Mouse (Mus musculus): ENCODE results near the gene Bcl7c.

Gene Bcl7c

GRCm38 (mm10) chr7:127685304-127686018 is 23.3 kb downstream of the Bcl7c start:
- peak in 1 of 2 experiments; percentile 33 for DNase-seq (ENCODE audit: low spot score in 2 of 2)

- DNase-seq (ENCODE audit: low spot score in 2 of 2) = no peak
These were observed 26.7 kb downstream of the Bcl7c start for GRCm38 (mm10) chr7:127681888-127682553.

- DNase-seq (ENCODE audit: low spot score in 2 of 2) = no peak
These were observed 28.2 kb downstream of the Bcl7c start for GRCm38 (mm10) chr7:127680541-127680940.

GRCm38 (mm10) chr7:127678811-127679210 is 29.9 kb downstream of the Bcl7c start:
- DNase-seq (ENCODE audit: low spot score in 2 of 2) = no peak

DNA sequence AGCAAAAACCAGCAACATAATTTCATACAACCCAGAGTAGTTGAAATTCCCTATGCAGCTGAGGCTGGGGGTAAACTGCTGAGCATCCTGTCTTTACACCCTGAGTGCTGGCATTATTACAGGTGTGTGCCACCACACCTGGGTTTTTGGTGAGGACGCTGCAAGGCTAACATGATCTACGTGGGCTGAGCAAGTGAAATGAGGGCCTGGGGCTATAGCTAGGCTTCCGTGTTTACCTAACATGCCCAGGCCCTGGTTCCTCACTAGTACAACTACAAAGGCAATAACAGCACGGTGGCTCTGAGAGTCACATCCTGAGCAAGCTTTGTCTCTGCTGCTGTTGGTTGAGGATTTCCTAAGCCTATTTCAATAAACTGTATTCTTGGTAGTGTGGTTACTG is 31.1 kb downstream of the Bcl7c start:
- no peak for DNase-seq (ENCODE audit: low spot score in 2 of 2)

GRCm38 (mm10) chr7:127677077-127677476 is 31.7 kb downstream of the Bcl7c start:
- peak in 1 of 2 experiments; percentile 21 for DNase-seq (ENCODE audit: low spot score in 2 of 2)

DNA sequence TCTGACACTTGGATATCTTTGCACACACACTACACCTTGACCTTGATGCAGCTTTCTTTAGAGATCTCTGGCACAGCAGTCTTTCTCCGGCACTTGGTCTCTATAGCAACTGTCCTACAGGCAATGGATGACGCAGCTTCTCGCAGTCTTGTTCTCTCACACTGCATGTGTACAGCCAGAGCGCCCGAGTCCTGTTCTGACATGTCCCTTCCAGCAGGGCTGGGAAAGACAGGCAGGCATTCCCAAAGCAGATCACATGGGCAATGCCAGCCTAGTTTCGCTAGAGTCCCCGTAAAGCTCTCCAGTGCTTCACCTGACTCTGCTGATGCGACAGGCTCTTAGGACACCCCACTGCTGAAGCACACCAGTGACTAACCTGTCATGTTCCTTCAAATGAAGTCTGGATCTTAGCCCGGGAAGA is 33.3 kb downstream of the Bcl7c start:
- DNase-seq (ENCODE audit: low spot score in 2 of 2) = peak; percentile 34 to 61

DNA sequence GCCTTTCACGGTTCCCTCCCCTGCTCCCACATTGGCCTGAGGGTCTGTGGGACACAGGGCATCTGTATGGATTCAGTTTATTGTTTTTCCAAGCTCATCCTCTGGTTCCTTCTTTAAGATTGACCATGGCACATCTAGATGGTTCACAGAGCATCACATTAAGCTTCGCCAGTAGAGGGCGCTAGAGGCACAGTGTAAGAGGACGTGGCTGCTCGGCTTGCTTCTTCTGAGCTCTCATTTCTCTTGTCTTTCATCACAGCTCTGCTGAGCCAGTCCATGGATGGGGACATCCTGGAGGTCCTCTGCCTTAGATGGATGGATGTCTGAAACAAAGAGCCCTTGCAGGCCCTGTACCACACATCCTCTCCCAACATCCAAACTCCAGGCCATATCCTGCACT is 33.8 kb downstream of the Bcl7c start:
- peak; percentile 92 to 93 for DNase-seq (ENCODE audit: low spot score in 2 of 2)

GRCm38 (mm10) chr7:127672776-127673175 is 36.0 kb downstream of the Bcl7c start:
- DNase-seq (ENCODE audit: low spot score in 2 of 2) = no peak

DNA sequence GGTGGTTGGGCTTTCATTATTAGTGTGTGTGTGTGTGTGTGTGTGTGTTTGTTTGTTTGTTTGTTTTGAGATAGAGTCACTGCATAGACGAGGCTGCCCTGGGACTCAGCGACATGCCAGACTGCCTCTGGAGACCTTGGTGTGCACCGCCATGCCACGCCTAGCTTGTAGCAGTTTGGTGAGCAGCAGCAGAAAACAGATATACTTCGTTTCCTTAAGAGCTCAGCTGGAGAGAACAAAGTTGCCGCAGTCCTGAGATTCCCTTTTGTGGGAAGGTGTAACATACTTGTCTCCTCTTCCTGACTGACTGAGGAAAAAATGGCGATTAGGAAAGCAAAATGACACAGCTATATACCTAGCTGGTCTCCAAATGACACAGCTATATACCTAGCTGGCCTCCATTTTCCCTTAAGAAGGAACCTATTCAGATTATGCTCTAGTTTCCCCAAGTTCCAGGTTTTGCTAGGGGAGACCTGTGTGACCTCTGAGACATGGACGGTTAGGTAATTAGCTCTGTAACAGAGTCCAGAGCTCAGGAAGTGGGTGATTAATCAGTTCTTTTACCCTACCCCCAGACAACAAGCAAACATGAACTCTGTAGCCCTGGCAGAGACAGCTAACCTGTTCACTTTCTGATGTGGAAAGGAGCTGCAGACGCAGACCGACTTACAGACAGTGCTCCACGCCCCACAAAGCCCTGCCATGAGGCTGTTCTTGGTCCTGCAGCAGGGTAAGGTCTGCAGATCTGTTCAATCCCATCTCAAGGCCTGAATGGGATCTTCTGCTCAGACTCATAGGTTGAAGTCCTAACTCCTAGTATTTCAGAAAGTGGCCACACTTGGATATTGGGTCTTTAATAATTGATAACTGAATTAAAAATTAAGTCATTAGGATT is 36.6 kb downstream of the Bcl7c start:
- no peak for DNase-seq (ENCODE audit: low spot score in 2 of 2)

DNA sequence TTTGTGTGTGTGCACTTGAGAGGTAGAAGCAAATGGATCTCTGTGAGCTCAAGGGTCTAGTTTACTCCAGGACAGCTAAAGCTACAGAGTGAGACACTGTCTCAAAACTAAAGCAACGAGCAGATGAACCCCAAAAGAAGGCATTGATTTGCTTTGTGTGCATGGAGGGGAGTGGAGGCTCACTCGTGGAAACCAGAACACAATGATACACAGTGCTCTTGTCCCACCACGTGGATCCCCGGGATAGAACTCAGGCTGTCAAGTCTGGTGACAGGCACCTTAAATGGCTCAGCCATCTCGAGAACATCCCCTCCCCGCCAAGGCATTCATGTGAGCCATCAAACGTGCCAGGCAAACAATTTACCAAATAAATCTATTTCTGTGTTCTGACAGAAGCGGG is 41.6 kb downstream of the Bcl7c start:
- no peak for DNase-seq (ENCODE audit: low spot score in 2 of 2)

DNA sequence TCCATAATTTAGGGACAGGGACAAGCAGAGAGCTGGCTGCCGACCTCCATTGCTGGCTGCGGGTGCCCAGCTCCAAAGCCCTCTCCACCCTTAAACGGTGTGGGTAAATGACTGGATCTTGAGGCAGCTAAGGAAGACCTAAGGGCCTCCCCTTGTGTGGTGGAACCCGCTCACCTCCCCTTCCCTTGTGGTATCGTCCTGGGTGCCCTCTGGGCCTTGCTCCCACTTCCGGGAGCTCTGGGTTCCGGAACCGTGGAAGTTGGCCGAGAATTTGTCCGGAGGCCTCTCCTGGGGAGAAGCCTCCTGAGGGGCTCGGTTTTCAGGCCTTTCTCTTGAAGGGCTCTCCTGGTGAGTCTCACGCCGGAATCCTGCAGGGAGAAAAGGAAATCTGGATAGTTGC is 42.1 kb downstream of the Bcl7c start:
- no peak for DNase-seq (ENCODE audit: low spot score in 2 of 2)

DNA sequence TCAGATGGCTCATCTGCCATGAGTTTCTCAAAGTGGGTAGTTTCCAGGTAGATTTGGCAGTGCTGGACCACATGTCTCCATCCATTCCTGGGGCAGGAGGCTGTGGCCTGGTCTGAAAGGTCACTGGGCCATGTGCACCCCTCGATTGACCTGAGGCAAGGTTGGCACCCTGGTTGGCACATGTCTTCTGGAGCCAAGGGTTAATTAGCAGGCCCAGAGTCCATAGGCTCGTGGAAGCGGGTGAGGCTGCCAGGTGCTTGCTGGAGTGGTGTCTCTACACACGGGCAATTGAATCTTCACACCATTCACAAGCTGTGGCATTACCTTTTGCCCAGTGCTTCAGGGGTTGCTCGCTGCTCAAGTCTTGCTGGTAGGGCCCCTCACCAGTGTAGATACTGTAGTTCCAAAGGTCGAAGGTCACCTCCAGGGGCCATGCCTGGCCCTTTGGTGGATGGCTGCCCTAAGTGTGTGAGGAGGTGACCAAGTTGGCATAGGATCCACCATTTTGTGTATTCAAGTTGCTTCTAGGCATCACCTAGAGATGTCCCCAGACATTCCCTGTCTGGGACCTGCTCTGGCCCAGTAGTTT is 42.6 kb downstream of the Bcl7c start:
- DNase-seq (ENCODE audit: low spot score in 2 of 2) = no peak

- no peak for DNase-seq (ENCODE audit: low spot score in 2 of 2)
These were observed 45.8 kb downstream of the Bcl7c start for GRCm38 (mm10) chr7:127662926-127663325.

GRCm38 (mm10) chr7:127661833-127662232 is 46.9 kb downstream of the Bcl7c start:
- DNase-seq (ENCODE audit: low spot score in 2 of 2) = no peak

DNA sequence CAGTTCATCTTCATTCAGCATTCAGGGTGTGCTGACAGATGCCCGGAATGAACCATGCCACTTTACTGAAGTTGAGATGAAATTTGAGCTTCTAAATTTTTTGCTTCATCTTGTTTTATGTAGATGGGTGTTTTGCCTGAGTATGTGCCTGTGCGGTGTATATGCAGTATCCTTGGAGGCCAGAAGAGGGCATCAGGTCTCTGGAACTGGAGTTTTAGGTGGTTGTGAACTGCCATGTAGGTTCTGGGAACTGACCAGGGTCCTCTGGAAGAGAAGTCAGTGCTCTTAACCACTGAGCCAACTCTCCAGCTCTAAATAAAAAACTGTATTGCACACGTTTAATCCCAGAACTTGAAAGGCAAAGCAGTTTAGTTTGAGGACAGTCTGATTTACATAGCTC is 47.9 kb downstream of the Bcl7c start:
- DNase-seq (ENCODE audit: low spot score in 2 of 2) = no peak

GRCm38 (mm10) chr7:127656946-127657345 is 51.8 kb downstream of the Bcl7c start:
- DNase-seq (ENCODE audit: low spot score in 2 of 2) = peak; percentile 29 to 44

GRCm38 (mm10) chr7:127654318-127654717 is 54.4 kb downstream of the Bcl7c start:
- no peak for DNase-seq (ENCODE audit: low spot score in 2 of 2)

GRCm38 (mm10) chr7:127652050-127652449 is 56.7 kb downstream of the Bcl7c start:
- no peak for DNase-seq (ENCODE audit: low spot score in 2 of 2)

DNA sequence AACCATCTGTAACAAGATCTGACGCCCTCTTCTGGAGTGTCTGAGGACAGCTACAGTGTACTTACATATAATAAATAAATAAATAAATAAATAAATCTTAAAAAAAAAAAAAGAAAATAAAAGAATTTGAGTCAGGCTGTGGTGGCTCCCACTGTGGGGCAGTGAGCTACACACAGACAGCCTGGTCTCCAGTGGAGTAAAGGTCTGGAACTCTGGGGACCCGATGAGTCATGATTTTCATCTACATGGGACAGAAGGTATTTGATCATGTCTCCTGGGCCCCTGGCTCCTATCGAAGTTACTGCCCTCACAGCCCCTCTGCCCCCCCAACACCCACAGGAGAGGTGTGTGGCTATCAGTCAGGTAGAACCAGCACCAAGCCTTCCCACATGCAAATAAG is 57.1 kb downstream of the Bcl7c start:
- no peak for DNase-seq (ENCODE audit: low spot score in 2 of 2)

GRCm38 (mm10) chr7:127649206-127649605 is 59.5 kb downstream of the Bcl7c start:
- DNase-seq (ENCODE audit: low spot score in 2 of 2) = no peak
